Mouse (Mus musculus) bone marrow macrophage, adult 2 months (primary cell): ENCODE data around the gene Snapc4. TPM values are rescaled to one million over a fixed set of nuclear protein-coding genes. Genes with fewer than 3 reads are reported as not detected.

Source experiments
- H3K27ac ChIP-seq: 2 replicates; pipeline ENCODE4 v1.5.1; 2012; ENCODE audit warnings: low read depth, low read length; ENCODE audit not compliant: insufficient read depth
- H3K4me1 ChIP-seq: 2 replicates; pipeline ENCODE4 v1.6.1; 2012; ENCODE audit warnings: low read length; ENCODE audit not compliant: control insufficient read depth, insufficient read depth
- H3K4me3 ChIP-seq: 2 replicates; pipeline ENCODE4 v1.5.1; 2012; ENCODE audit warnings: mild to moderate bottlenecking, low read length, moderate library complexity; ENCODE audit not compliant: insufficient read depth
- CTCF ChIP-seq: IDR thresholded peaks from 2 replicates; pipeline ENCODE4 v1.5.1; 2012; ENCODE audit warnings: low read depth, mild to moderate bottlenecking, low read length, moderate library complexity
- POLR2A ChIP-seq: IDR thresholded peaks from 2 replicates; pipeline ENCODE4 v1.6.1; 2012; ENCODE audit warnings: mild to moderate bottlenecking, low read depth, low read length, borderline replicate concordance
- polyA plus RNA-seq: library from polyadenylated mRNA; stranded (reverse); fragments of >200 nt; gene quantifications from 2 replicates; pipeline ENCODE4 v1.2.4, GENCODE M21; 2012; ENCODE audit not compliant: missing spikeins, insufficient read depth, insufficient read length

Gene Snapc4
- polyA plus RNA-seq, 1 experiment, result 16.3 TPM

- Histone ChIP-seq H3K4me3 (no peak overlapping the region), H3K4me1 (no peaks in the 10 kb centered on the region), H3K27ac (no peak overlapping the region)
- TF ChIP-seq CTCF (no peak), POLR2A (no peak)
Observed at GRCm38 (mm10) chr2:26342609-26343490, 37.6 kb downstream of the Snapc4 start.

- no peak overlapping the region for H3K4me3 ChIP-seq
- no peak overlapping the region for H3K27ac ChIP-seq
- no peak for TF ChIP-seq CTCF
- TF ChIP-seq POLR2A, result no peak
- no peaks in the 10 kb centered on the region for H3K4me1 ChIP-seq
Observed at GRCm38 (mm10) chr2:26342044-26342443, 38.4 kb downstream of the Snapc4 start.

- Histone ChIP-seq H3K4me3 (no peak overlapping the region), H3K4me1 (no peaks in the 10 kb centered on the region), H3K27ac (no peak overlapping the region)
- TF ChIP-seq CTCF (no peak), POLR2A (no peak)
Observed at GRCm38 (mm10) chr2:26341510-26341981, 38.9 kb downstream of the Snapc4 start.

GRCm38 (mm10) chr2:26339204-26339551 lies 41.3 kb downstream of the Snapc4 start:
- H3K27ac ChIP-seq, result no peak overlapping the region
- no peaks in the 10 kb centered on the region for H3K4me1 ChIP-seq
- no peak overlapping the region for H3K4me3 ChIP-seq
- no peak for TF ChIP-seq CTCF
- no peak for TF ChIP-seq POLR2A

- TF ChIP-seq CTCF (no peak), POLR2A (no peak)
- Histone ChIP-seq H3K27ac (no peak overlapping the region), H3K4me1 (no peaks in the 10 kb centered on the region), H3K4me3 (no peak overlapping the region)
Observed at GRCm38 (mm10) chr2:26338302-26339203, 41.9 kb downstream of the Snapc4 start.

- no peak for TF ChIP-seq POLR2A
- no peak for TF ChIP-seq CTCF
- no peak overlapping the region for H3K27ac ChIP-seq
- no peaks in the 10 kb centered on the region for H3K4me1 ChIP-seq
- H3K4me3 ChIP-seq, result no peak overlapping the region
Observed at GRCm38 (mm10) chr2:26330702-26331101, 49.8 kb downstream of the Snapc4 start.

- no peak overlapping the region for H3K4me3 ChIP-seq
- no peaks in the 10 kb centered on the region for H3K4me1 ChIP-seq
- no peak overlapping the region for H3K27ac ChIP-seq
- TF ChIP-seq CTCF, result no peak
- TF ChIP-seq POLR2A, result no peak
Observed at GRCm38 (mm10) chr2:26330056-26330468, 50.4 kb downstream of the Snapc4 start.

- Histone ChIP-seq H3K4me1 (no peaks in the 10 kb centered on the region), H3K4me3 (no peak overlapping the region), H3K27ac (no peak overlapping the region)
- TF ChIP-seq CTCF (no peak), POLR2A (no peak)
Observed at GRCm38 (mm10) chr2:26329402-26329801, 51.1 kb downstream of the Snapc4 start.

- H3K4me3 ChIP-seq, result no peak overlapping the region
- H3K27ac ChIP-seq, result no peak overlapping the region
- H3K4me1 ChIP-seq, result no peaks in the 10 kb centered on the region
- no peak for TF ChIP-seq POLR2A
- TF ChIP-seq CTCF, result no peak
Observed at GRCm38 (mm10) chr2:26327852-26328251, 52.6 kb downstream of the Snapc4 start.
